Mouse (Mus musculus) frontal cortex, postnatal 36 days (tissue): Measurements from ENCODE around the gene Fnbp4.
"Not testable (repeated sequence)": the region's sequence is repeated elsewhere in the genome, so short reads cannot be mapped to it uniquely, and the experiment has no call there.

Experiments
- DNase-seq, 2 experiments: peaks; one replicate each; pipeline ENCODE4 v3.0.0; 2022; ENCODE audit warnings: low spot score in 2 of 2

The Fnbp4 gene

DNA sequence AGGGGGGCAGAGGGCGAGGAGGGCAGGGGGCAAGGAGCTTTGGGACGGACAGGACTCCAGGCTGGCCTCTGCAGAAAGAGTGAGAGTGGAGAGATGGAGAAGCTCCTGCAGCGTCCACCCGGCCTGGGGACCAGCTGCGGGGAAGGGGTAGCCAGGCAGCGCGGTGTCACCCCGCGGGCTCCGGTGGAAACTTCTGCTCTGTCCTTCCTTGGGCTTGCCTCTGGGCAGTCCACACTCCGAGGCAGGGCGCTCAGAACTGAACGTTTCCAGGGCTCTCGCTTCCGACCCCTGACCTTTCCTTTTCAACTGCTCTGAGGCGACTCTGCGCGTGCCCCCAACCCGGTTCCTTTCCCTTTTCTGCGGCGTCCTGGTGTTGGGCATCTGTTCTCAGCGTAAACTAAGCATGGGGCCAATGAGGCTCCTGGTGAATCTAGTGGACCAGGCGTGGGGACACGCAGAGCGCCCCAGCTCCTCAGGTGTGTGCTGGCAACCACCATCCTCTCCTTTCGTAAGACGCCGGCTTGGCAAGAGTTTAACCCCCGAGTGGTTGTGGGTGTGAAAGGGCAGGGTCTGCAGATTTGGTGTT lies 37.8 kb downstream of the Fnbp4 start:
- no peak for DNase-seq

DNA sequence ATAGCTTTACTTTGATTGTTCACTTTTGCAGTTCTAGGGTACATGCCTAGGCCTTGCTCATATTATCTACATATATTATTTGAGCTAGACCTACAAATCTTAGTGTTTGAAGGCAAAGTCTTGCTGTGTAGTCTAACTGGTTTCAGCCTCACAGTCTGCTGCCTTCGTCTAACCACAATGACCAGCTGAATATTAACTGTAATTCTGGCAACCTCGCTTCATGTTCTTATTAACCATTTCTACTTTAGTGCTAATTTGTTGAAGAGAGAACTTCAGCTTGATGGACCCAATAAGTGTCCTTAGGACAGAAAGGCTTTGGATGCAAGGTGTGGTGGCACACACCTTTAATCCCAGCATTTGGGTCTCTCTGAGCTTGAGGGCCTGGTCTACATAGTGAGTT lies 43.0 kb downstream of the Fnbp4 start:
- DNase-seq = no peak

DNA sequence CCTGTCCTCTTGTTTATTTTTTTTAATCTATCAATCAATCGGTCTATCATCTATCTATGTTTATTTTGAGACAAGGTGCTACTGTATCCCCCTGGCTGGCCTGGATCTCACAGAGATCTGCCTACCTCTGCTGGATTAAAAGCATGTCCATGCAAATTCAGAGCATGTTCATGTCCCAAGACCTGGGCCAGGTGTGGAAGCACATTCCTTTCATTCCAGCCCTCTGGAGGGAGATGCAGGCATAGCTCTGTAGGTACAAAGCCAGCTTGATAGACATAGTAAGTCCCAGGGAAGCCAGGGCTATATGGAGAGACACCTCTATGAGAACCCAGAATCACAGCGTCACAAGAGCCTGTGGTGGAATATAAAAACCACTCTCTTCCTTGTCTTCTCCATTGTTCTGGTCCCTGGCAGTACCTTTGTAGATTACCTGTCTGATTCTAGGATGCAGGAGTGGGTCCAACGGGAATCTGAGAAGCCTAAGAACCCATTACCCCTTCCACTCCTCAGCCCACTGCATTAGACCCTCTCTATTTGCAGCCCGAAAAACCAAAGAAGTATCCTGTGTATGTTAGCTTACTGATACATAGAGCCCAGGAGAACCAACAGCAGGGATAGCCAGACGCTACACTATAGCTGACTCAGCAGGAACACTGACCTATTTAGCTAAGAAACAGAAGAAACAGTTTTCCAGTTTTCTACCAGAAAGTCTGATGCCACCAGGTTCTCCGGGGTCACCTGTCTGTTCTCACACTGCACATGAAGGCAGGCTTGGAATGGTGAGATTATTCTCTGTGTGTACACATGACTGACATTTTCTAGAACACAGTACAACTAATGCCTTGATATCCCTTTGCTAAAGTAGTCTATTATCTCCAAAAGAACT lies 63.3 kb downstream of the Fnbp4 start:
- DNase-seq = no peak

DNA sequence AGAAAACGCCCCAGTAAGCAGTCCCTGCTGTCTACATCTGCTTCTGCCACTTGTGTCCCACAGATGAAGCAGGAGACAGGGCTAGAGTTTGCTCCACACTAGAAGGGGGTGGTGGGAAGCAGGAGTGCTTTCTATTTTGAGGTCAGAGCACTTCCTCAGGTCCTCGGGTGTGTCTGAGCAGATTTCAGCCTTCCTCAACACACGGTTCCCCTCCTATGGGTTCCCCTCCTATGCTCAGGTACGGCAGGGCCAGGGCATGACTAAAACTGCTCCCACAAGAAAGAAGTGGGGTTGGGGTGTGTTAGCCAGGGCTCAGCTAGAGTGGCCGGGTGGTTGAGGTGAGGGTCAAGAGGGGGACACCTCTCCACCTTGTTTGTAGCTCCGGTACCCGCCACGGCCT lies 65.6 kb downstream of the Fnbp4 start:
- DNase-seq = no peak

DNA sequence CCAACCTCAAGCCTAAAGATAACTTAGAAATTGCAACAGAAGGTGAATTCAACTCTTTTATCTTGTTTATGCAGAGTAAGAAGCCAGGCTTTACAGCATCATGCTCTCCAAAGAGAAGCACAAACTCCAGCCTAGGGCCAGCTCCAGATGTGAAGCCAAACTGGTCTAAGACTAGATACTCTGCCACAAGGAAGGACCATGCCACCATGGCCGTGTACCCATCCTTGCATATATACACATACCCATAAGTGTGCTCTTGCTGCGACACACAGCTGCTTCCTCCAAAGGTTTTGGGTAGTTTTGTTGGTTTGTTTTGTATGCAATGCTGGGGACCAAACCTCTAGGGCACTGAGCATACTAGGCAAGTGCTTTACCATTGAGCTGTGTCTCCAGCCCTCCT lies 70.1 kb downstream of the Fnbp4 start:
- no peak for DNase-seq

DNA sequence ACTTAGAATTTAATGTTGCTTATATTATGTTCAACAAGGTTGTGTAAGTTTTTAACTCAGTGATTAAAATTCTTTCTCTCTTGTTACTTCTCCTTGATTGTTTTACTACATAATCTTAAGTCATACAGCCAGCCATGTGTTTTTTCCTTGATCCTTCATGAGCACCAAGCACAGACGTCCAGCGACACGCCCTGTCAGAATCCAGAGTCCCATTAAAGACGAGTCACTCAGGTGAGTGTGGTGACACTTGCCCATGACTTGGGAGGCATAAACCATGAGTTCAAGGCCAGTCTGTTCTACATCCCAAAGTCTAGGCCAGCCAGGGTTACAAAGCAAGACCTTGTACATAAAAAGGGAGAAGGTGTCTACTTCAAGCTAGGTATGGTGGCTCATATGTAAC lies 71.0 kb downstream of the Fnbp4 start:
- DNase-seq = no peak

DNA sequence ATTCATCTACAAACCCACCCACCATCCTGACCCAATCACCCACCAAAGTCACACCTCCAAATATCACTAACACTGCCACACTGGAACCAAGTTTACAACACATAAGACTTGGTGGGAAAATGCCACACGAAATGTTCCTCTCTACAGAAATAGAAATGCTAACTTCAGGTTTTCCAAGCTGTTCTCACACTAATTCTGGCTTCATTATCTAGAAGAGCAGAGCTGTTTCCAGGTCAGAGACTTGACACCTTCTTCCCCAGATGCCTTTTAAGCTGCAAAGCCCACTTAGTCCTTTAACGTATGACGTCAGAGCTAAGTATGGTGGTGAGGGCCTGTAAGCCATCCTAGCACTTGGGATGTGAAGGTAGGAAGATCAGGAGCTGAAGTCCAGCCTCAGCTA lies 73.5 kb downstream of the Fnbp4 start:
- peak; percentile 8 to 44 for DNase-seq

DNA sequence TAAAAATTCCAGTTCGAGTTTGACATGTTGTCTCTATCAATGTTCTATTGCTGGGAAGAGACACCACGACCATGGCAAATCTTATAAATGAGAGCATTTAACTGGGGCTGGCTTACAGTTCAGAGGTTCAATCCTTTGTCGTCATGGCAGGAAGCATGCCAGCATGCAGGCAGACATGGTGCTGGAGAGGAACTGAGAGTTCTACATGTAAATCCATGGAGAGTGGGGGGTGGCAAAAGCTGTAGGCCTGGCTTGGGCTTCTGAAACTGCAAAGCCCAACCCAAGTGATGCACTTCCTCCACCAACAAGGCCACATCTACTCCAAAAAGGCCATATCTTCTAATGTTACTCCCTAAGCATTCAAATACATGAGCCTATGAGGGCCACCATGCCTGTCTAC lies 75.7 kb downstream of the Fnbp4 start:
- no peak for DNase-seq

DNA sequence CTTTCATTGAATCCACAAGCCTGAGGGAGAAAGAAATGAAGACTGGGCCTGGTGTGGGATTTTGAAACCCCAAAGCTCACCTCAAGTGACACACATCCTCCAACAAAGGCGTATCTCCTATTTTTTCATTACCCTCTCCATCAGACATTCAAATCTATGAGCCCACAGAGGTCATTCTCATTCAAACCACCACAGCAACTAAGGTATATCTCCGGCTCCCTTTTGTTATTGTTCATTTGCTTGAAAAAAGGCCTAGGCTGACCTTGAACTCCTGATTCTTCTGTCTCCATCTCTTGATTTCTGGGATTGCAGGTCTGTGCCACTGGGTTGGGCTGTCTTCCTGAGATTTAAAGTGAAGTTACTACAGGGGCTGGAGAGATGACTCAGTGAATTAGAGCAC lies 77.8 kb downstream of the Fnbp4 start:
- DNase-seq = no peak

DNA sequence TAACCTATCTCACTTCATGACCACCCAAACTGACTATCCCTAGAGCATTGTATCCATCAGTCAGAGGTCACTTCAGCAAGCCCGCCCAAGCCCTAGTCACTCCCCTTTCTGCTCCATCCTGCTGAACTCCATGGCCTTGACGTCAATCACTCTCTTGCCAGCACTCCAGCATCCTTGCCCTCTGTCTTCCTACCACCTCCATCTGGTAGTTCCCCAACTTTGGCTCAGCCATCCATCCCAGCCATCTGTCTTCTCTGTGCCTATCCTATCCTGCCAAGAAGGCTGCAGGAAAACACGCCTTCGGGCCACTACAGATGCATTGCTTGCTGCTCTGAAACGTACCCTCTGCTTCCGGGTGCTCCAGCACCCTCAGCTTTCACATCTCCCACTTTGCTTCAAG lies 78.6 kb downstream of the Fnbp4 start:
- DNase-seq = peak; percentile 7 to 40

DNA sequence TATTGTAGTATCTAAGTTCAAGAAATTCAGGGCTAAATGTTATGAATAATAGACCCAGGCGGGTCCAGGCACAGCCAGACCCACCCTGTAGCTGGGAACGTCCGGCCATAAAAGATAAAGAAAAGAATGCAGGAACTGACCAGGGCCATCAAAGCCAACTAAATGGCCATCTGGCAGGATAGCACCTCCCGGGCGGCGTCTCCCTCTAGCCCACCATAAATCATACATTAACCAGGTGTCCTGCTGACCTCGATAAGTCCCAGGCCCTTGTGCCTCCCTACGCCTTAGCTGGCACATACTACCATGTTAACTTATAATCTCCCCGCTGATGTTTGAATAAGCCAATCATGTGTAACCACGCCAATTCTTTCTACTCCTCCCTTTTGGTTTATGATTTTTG lies 79.4 kb downstream of the Fnbp4 start:
- DNase-seq = not testable (repeated sequence)

DNA sequence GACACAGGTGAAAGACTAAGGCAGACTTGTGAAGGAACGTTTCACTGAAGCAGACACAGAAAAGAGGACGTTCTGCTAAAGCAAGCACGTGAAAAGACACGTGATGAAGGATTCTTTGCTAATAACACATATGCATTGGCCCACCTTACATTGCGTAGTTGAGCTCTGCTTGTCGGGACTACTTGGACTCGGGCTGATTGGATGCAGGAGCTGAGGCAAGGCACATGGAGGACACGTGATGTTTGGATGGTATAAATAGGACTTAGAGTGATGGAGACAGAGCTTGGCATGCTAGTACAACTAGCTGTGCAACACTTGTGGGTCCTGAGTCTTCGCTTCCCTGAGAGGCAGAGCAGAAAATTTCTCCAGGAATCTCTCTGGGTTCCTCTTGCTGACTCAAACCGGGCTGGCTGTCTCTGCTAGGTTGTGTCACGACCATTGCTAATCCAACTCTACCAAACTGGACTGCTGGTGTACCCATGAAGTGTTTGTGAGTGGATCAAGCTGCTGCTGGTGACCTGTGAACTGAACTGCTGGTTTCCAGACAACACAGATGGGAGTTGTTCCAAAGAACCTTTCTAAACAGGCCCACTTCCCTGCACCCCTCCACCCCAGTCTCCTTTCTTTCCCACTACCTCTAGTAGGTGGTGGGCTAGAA lies 80.5 kb downstream of the Fnbp4 start:
- no peak for DNase-seq

DNA sequence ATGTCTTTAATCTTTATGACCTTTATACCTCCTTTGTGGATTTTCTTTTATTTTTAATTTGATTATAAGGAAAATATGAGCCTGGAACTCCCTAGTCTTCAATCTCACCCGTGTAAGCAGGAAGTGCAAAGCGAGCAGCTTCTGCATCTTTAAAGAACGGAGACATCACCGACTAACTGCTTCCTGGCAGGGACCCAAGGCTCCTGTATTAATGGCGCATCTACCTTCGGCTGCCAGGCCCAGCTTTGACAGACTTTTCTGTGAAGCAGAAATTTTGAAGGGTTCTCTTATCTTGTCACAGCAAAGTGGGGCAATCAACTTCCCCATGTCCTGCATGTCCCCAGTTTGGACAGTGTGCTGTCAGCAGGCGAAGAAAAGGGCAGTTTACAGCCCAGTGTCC lies 83.6 kb downstream of the Fnbp4 start:
- DNase-seq = no peak
